In genomic region chr4:115931556-115932088, GRCm38 (mm10) we compare ENCODE assay signal across 21 mouse cellular contexts. TPM values are rescaled to one million over a fixed set of nuclear protein-coding genes. Genes with fewer than 3 reads are reported as not detected.
"Had no signal": no experiment of that assay in that cellular context is flagged by ENCODE, and none has a peak within 500 bp of the region (broad histone marks: within the 10 kb centered on the region; RNA-seq: fewer than 3 reads in every experiment).

No protein-coding gene starts in this region.

- H3K9me3 ChIP-seq: limb, embryonic 10.5 days; liver, embryonic 15.5 days; neural tube, embryonic 13.5 days; stomach, embryonic 15.5 days had no signal

- DNase-seq: kidney, postnatal 4 days; lung, adult 2 months; lung, postnatal 36 days; midbrain, embryonic 14.5 days; right cerebral cortex, postnatal 14 days; thymus, postnatal 36 days had no signal

- H3K4me2 ChIP-seq: liver, embryonic 11.5 days; liver, embryonic 15.5 days; neural tube, embryonic 13.5 days; stomach, embryonic 15.5 days had no signal

- H3K36me3 ChIP-seq: limb, embryonic 10.5 days; liver, embryonic 15.5 days; neural tube, embryonic 13.5 days; stomach, embryonic 15.5 days had no signal

- H3K4me3 ChIP-seq: limb, embryonic 10.5 days; liver, embryonic 15.5 days; neural tube, embryonic 13.5 days; stomach, embryonic 15.5 days had no signal

- H3K9ac ChIP-seq: liver, embryonic 15.5 days; neural tube, embryonic 13.5 days; stomach, embryonic 15.5 days had no signal

- ATAC-seq: lung, postnatal 0 days had no signal

- H3K27ac ChIP-seq: kidney, postnatal 0 days; limb, embryonic 10.5 days; liver, embryonic 15.5 days; neural tube, embryonic 13.5 days; stomach, embryonic 15.5 days had no signal

RNA-seq across cellular contexts. Expression of gene Dmbx1, which starts 8.1 kb away (rescaled TPM):
- total RNA-seq: left cerebral cortex, adult 18-20 months; megakaryocyte progenitor cell, adult 5-6 weeks; monocyte, adult 5-6 weeks had no signal
- polyA plus RNA-seq: kidney, postnatal 0 days; liver, embryonic 11.5 days; liver, embryonic 15.5 days; lung, adult 2 months; lung, postnatal 0 days; spleen, adult 2 months had no signal

RNA-seq across cellular contexts. Expression of gene 6430628N08Rik, which starts 41.2 kb away (rescaled TPM):
- total RNA-seq: layer of hippocampus, postnatal 14 days; megakaryocyte progenitor cell, adult 5-6 weeks; monocyte, adult 5-6 weeks had no signal
- polyA plus RNA-seq: kidney, postnatal 0 days; limb, embryonic 14.5 days; liver, embryonic 11.5 days; liver, embryonic 15.5 days; lung, adult 2 months; lung, postnatal 0 days; midbrain, embryonic 14.5 days; spleen, adult 2 months; stomach, embryonic 15.5 days; testis, adult 2 months; thymus, postnatal 0 days had no signal

RNA-seq across cellular contexts. Expression of gene Kncn, which starts 47.4 kb away (rescaled TPM):
- total RNA-seq: monocyte, adult 5-6 weeks had no signal
- polyA plus RNA-seq: limb, embryonic 10.5 days; limb, embryonic 14.5 days; liver, embryonic 11.5 days; liver, embryonic 15.5 days; lung, adult 2 months; lung, postnatal 0 days; spleen, adult 2 months; stomach, embryonic 15.5 days; thymus, postnatal 0 days had no signal
